Mouse (Mus musculus) adrenal gland, adult 8-10 months (tissue): ENCODE data around the gene Arl2. TPM values are rescaled to one million over a fixed set of nuclear protein-coding genes. Genes with fewer than 3 reads are reported as not detected.
"Not testable (repeated sequence)": the region's sequence is repeated elsewhere in the genome, so short reads cannot be mapped to it uniquely, and the experiment has no call there.

Source experiments
- DNase-seq: peaks from one replicate; pipeline ENCODE4 v3.0.0; 2022
- total RNA-seq, 4 experiments: library from RNA; stranded (reverse); gene quantifications; 2 replicates each; pipeline ENCODE4 v1.2.4; 2022

Arl2 gene
- 100 to 1,000 TPM in 2 of 4 experiments, 10 to 100 TPM in 2; 92.7 to 127 (median 112) TPM for total RNA-seq

DNA sequence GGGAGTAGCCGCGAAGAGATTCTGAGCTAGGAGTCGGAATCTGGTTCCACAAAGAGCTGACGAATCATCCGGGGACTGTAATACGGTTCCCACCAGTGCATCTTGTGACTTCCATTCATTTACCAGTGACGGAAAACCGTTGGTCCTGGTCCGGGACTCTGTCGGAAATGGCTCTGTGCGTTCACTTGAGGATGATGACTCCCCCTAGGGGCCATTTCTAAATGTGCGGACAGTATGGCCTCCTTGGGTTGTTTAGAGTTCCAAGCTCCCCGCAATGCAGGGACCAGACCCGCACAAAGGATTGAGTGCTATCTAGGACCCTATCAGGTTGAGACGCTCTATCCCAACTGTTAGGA lies at the start of gene Arl2:
Arl2 (minus strand) TSS at position 155 of the 356 bp plus-strand sequence.
- peak; percentile 66 for DNase-seq

DNA sequence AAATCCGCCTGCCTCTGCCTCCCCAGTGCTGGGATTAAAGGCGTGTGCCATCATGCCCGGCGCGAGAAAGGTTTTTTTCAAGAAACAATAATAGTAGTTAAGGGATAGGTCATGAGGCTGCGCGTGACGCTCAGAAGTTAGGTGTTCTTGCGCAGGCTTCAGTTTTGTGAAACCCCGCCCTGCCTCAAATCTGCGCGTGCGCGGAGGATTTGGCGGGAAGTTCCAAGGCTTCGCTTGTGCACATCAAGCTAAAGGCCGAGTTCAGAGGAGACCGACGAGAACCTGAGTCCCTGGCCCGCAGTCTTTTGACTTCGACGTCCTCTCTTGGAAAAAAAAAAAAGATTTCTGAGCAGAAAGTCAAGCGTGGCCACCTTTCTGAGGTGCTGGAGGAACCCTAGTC lies 42.8 kb upstream of the Arl2 start, which contains the start of gene Majin:
Majin (plus strand) TSS at position 258 of the 400 bp plus-strand sequence.
- no peak for DNase-seq

- no peak for DNase-seq
Observed at GRCm38 (mm10) chr19:6182534-6182933, 41.2 kb upstream of the Arl2 start.

GRCm38 (mm10) chr19:6181629-6182028 lies 40.3 kb upstream of the Arl2 start:
- no peak for DNase-seq

DNA sequence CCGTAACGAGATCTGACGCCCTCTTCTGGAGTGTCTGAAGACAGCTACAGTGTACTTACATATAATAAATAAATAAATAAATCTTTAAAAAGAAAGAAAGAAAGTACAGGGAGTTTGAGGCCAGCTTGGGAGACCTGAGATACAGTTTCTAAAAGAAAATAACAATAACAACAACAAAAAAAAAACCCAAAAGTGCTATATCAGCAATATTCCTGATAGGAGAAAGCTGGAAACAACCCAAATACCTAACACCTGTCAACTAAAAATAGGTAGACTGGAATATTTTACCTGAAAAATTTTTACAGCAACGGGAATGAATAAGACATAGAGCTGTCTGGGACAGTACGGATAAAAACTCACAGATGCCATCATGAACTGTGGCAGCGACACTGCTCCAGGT lies 37.4 kb upstream of the Arl2 start:
- no peak for DNase-seq

DNA sequence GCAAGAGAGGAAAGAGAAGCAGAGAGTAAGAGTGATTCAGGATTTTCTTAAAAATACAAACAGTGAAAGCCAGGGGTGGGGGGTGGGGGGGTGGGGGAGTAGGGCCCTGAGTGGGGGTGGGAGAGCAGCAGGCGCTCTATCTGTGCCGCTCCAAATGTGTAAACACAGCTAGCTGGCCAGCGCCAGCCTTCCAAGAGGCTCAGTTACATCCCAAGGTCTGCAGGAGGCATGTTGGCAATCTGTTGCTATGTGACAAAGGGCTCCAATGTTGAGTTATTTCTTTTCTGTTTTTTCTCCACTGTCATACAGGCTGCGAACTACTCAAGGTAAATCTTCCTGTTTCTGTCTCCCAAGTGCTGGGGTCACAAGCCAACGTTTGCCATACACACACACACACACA lies 33.4 kb upstream of the Arl2 start:
- peak; percentile 43 for DNase-seq

DNA sequence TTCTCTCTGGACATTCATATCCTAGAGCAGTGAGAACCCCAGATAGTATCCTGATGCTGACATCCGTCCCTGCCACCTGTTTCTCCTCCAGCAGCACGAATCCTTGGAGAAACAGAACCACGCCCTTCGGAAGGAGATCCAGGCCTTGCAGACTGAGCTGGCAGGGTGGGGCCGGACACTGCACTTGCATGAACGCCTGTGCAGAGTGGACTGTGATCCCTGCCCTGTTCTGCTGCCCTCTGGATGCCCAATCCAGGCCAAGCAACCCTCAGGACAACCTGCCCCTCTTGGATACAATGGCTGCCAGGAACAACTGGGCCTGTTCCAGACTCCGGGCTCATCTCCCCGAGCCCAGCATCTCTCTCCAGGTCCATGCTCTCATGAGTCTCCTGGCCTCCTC lies 29.9 kb upstream of the Arl2 start:
- DNase-seq = no peak

DNA sequence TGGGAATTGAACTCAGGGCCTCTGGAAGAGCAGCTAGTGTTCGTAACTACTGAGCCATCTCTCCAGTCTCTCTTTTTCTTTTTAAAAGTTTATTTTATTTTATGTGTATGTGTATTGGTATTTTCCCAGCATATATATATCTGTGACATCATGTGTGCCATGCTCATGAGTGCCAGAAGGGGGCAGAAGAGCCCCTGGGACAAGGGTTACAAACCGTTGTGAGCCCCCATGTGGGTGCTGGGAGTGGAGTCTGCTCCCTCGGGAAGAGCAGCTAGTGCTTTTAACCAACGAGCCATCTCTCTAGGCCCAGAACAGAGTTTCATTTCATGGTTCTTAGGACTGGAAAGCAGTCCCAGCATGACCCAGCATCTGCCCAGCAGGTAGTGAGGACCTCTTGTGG lies 25.4 kb upstream of the Arl2 start:
- no peak for DNase-seq

GRCm38 (mm10) chr19:6163872-6164547 lies 22.7 kb upstream of the Arl2 start:
- DNase-seq = peak; percentile 35

- no peak for DNase-seq
Observed at GRCm38 (mm10) chr19:6157220-6157619, 15.9 kb upstream of the Arl2 start.

DNA sequence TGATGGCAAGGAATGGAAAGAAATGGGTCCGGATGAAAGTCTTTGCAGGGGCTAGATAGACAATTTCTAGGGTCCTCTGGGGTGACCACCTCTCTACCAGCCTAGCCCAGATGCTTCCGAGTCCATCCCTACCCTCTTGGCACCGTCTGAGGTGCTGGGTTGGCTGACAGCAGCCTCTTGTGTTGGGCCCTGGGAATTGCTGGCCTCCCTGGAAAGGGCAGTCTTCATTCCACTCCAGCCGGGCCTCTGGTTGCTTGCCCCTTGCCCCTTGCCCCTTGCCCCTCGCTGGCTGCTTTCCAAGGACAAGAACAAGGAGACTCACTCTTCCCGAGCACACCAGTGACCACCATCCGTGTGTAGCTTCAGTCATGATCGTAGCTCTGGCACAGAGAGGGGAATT lies 15.0 kb upstream of the Arl2 start:
- no peak for DNase-seq

DNA sequence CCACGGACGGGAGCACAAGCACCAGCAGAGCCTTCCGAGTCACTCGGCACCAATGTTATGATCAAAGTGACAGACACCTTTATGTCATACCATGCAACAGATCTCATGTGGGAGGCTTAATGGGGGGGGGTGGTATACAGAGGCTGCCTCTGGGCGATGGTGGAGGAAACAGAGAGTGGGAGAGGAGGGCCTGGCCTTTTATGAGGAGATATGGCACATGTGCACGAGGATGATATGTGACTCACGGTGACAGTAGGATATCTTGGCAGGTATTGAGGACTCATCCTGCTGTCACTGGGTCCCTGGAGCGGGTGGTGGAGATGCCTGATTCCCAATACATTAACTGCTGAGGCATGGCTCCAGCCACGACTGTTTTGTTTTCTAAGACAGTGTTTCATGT lies 13.8 kb upstream of the Arl2 start:
- DNase-seq = no peak

DNA sequence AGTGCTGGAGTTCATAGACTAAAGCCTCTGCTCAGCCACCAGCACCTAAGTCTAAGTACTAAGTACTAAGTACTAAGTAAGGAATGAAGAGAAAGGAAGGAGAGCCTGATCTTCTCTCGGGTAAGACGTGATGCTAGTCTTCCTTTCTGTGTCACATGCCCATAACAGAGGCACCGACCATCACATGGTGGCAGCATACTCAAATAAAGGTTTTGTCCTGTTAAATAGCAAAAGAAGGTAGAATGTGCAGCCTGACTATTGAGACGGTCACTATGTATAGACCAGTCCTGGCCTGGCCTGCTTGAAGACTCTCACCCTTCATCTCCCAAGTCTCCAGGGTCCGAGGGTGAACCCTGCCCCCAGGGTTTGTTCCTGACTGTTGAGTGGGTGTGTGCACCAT lies 3.5 kb upstream of the Arl2 start:
- DNase-seq = no peak

GRCm38 (mm10) chr19:6140678-6141393 lies 512 bp downstream of the Arl2 start, which contains the start of gene Batf2:
Gene Batf2 (plus strand): TSS chr19:6140983.
- DNase-seq = peak; percentile 88

- no peak for DNase-seq
Observed at GRCm38 (mm10) chr19:6140374-6140677, 1.0 kb downstream of the Arl2 start.

- DNase-seq = no peak
Observed at GRCm38 (mm10) chr19:6139701-6140100, 1.6 kb downstream of the Arl2 start.

- DNase-seq = no peak
Observed at GRCm38 (mm10) chr19:6136397-6136796, 5.0 kb downstream of the Arl2 start.

DNA sequence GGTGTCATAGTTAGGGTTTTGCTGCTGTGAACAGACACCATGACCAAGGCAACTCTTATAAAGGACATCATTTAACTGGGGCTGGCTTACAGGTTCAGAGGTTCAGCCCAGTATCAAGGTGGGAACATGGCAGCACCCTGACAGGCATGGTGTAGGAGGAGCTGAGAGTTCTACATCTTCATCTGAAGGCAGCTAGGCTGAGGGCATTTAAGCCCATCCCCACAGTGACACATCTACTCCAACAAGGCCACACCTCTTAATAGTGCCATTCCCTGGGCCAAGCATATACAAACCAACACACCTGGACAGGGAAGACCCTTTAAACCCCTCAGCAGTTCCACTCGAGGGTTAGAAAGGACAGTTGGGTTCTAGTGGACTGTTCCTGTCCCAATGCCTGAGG lies 8.2 kb downstream of the Arl2 start:
- not testable (repeated sequence) for DNase-seq

GRCm38 (mm10) chr19:6132171-6132827 lies 9.0 kb downstream of the Arl2 start:
- DNase-seq = no peak

DNA sequence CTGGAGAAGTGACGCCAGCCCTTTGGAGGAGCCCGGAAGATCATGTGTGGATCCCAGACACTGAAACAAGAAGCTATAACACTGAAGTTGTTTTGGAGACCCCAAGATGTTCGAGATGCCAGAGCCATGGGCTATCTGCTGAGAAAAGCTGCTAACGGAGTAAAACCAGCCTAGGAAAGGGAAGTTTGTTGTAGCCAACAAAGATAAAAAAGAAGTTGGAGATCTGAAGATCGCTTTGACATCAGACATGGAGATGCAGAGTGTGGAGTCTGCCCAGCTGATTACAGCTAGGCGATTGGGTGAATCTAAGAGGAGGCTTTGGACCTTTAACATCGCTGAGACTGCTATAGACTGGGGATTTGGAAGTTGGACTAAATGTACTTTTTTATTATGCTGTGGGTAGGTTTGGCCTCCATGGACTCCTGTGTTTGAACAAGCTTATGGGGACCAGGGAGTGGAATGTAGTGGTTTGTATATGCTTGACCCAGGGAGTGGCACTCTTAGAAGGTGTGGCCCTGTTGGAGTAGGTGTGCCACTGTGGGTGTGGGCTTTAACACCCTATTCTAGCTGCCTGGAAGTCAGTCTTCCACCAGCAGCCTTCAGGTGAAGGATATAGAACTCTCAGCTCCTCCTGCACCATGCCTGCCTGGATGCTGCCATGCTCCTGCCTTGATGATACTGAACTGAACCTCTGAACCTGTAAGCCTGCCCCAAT lies 10.8 kb downstream of the Arl2 start:
- not testable (repeated sequence) for DNase-seq

- DNase-seq = peak; percentile 95
Observed at GRCm38 (mm10) chr19:6127760-6128341, 13.5 kb downstream of the Arl2 start, which contains the start of gene Snx15. Gene Snx15 (minus strand): TSS chr19:6128304.

- DNase-seq = no peak
Observed at GRCm38 (mm10) chr19:6126789-6127580, 14.4 kb downstream of the Arl2 start.
